Mouse (Mus musculus): ENCODE data around the gene Phf21a.
"Not testable (repeated sequence)": the region's sequence is repeated elsewhere in the genome, so short reads cannot be mapped to it uniquely, and the experiment has no call there.

Phf21a gene

GRCm38 (mm10) chr2:92384101-92384500 is 291.2 kb downstream of the Phf21a start:
- DNase-seq (ENCODE audit: low read depth) = no peak

GRCm38 (mm10) chr2:92385113-92386051 is 292.5 kb downstream of the Phf21a start:
- no peak for DNase-seq (ENCODE audit: low read depth)

GRCm38 (mm10) chr2:92386821-92387570 is 294.1 kb downstream of the Phf21a start:
- no peak for DNase-seq (ENCODE audit: low read depth)

GRCm38 (mm10) chr2:92387646-92388045 is 294.7 kb downstream of the Phf21a start:
- DNase-seq (ENCODE audit: low read depth) = no peak

GRCm38 (mm10) chr2:92388081-92388517 is 295.2 kb downstream of the Phf21a start:
- DNase-seq (ENCODE audit: low read depth) = no peak

GRCm38 (mm10) chr2:92388891-92389641 is 296.1 kb downstream of the Phf21a start:
- peak; percentile 78 for DNase-seq (ENCODE audit: low read depth)

GRCm38 (mm10) chr2:92389645-92390044 is 296.7 kb downstream of the Phf21a start:
- no peak for DNase-seq (ENCODE audit: low read depth)

GRCm38 (mm10) chr2:92390206-92390930 is 297.5 kb downstream of the Phf21a start:
- no peak for DNase-seq (ENCODE audit: low read depth)

GRCm38 (mm10) chr2:92391116-92391515 is 298.2 kb downstream of the Phf21a start:
- DNase-seq (ENCODE audit: low read depth) = no peak

GRCm38 (mm10) chr2:92391703-92392317 is 298.9 kb downstream of the Phf21a start:
- no peak for DNase-seq (ENCODE audit: low read depth)

- peak; percentile 55 for DNase-seq (ENCODE audit: low read depth)
Measured at GRCm38 (mm10) chr2:92392318-92393264, 299.7 kb downstream of the Phf21a start.

- no peak for DNase-seq (ENCODE audit: low read depth)
Measured at GRCm38 (mm10) chr2:92395535-92395934, 302.6 kb downstream of the Phf21a start.

GRCm38 (mm10) chr2:92397436-92397835 is 304.5 kb downstream of the Phf21a start:
- no peak for DNase-seq (ENCODE audit: low read depth)

GRCm38 (mm10) chr2:92399877-92400276 is 307.0 kb downstream of the Phf21a start:
- not testable (repeated sequence) for DNase-seq (ENCODE audit: low read depth)

- DNase-seq (ENCODE audit: low read depth) = no peak
Measured at GRCm38 (mm10) chr2:92400682-92401081, 307.8 kb downstream of the Phf21a start.

GRCm38 (mm10) chr2:92401091-92401561 is 308.2 kb downstream of the Phf21a start, which contains the start of gene Mapk8ip1:
Gene Mapk8ip1 (minus strand): TSS chr2:92401263.
- no peak for DNase-seq (ENCODE audit: low read depth)

- no peak for DNase-seq (ENCODE audit: low read depth)
Measured at GRCm38 (mm10) chr2:92402591-92403326, 309.8 kb downstream of the Phf21a start.

- DNase-seq (ENCODE audit: low read depth) = no peak
Measured at GRCm38 (mm10) chr2:92403776-92404319, 310.9 kb downstream of the Phf21a start.

- no peak for DNase-seq (ENCODE audit: low read depth)
Measured at GRCm38 (mm10) chr2:92404737-92405136, 311.8 kb downstream of the Phf21a start.
